In the genomic region with DNA sequence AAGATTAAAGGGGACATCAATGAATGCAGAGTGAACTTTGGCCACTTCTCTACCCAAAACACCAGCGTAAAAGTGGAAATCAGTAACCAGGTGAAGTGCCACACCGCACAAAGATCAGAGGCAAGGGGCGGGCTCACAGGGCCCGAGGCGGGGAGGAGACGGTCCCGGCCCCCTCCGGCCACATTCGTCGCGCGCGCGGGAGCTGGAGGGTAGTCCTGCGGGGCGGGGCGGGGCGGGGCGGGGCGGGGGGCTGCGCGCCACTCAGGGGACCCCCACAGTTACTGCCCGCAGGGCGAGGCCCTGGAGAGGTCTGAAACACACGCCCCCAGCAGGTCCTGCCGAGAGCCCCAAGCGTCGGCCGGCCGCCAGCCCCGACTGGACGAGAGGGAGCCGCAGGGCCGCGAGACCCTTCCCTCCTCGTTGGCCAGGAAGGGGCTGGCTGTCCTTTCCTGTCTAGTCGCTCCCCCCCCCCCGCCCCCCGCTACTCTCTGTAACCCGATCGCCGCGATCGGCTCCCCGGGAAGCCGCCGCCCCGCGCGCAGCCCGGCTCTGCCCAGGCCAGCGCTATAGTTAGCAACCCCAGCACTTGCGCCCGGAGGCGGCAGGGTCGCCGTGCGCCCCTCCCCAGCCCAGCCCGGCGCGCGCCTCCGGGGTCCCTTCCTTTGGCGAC, we compare ENCODE assay signal across 8 mouse cellular contexts. TPM values are rescaled to one million over a fixed set of nuclear protein-coding genes. Genes with fewer than 3 reads are reported as not detected.
DNase-seq lines count a peak whose midpoint lies in the region; ATAC-seq and TF ChIP-seq lines count a peak whose summit lies in the region.

No protein-coding gene starts in this region.

- H3K27me3 ChIP-seq in intestine, embryonic 15.5 days (replicated peaks) = no peaks in the 10 kb centered on the region
- H3K27me3 ChIP-seq in liver, postnatal 0 days (ENCODE audit: insufficient read depth, low read length) = peaks cover 11% of the 10 kb centered on the region; the same call in 1 of the 2 replicates

- ATAC-seq in frontal cortex, adult (ENCODE audit: low TSS enrichment) = peak; percentile 45
- peak; percentile 92 for ATAC-seq in intestine, embryonic 15.5 days
- peak; percentile 91 for ATAC-seq in liver, postnatal 0 days

- H3K36me3 ChIP-seq in intestine, embryonic 15.5 days = no peaks in the 10 kb centered on the region
- H3K36me3 ChIP-seq in liver, postnatal 0 days (replicated peaks; ENCODE audit: insufficient read depth, low read length) = no peaks in the 10 kb centered on the region

- peak overlapping the region; percentile 95 for H3K9ac ChIP-seq in intestine, embryonic 15.5 days
- H3K9ac ChIP-seq in liver, postnatal 0 days (replicated peaks) = peak overlapping the region; percentile 77

- under 1% methylated on average over 57 of the region's 64 CpGs for WGBS in intestine, embryonic 15.5 days
- WGBS in liver, postnatal 0 days (ENCODE audit: insufficient replicate concordance) = under 1% methylated on average over 47 of the region's 64 CpGs
- WGBS in olfactory bulb, adult 2 months = 2% methylated on average over 62 of the region's 64 CpGs

- H3K9me3 ChIP-seq in intestine, embryonic 15.5 days = no peaks in the 10 kb centered on the region
- H3K9me3 ChIP-seq in liver, postnatal 0 days (ENCODE audit: low read length) = no peaks in the 10 kb centered on the region

- H3K27ac ChIP-seq in intestine, embryonic 15.5 days = peak overlapping the region; percentile 98
- peak overlapping the region; percentile 97 for H3K27ac ChIP-seq in liver, postnatal 0 days (ENCODE audit: low read depth)
- H3K27ac ChIP-seq in olfactory bulb, adult 2 months (ENCODE audit: insufficient read depth, low read depth, low read length) = 0 out of 2 replicates have a peak overlapping the region, but pooled peaks have one; percentile 46

- no peak for TF ChIP-seq POLR2A in olfactory bulb, adult 2 months (IDR thresholded peaks at IDR 0.05; ENCODE audit: insufficient read depth, low read depth, low read length)

- peaks cover 9% of the 10 kb centered on the region; the same call in 1 of the 2 replicates for H3K4me1 ChIP-seq in intestine, embryonic 15.5 days (replicated peaks)
- no peaks in the 10 kb centered on the region for H3K4me1 ChIP-seq in liver, postnatal 0 days (ENCODE audit: insufficient read depth)
- peaks cover 6% of the 10 kb centered on the region for H3K4me1 ChIP-seq in olfactory bulb, adult 2 months (ENCODE audit: control insufficient read depth, insufficient read depth, low read length)

- intact Hi-C loops in gastrocnemius, postnatal 36 days (cut with DNase I) = loop anchor here (5.0 to 10.0 kb wide), 4 partner anchors 60 to 443 kb away; no protein-coding TSS in a partner anchor

- TF ChIP-seq EP300 in liver, postnatal 0 days (IDR thresholded peaks at IDR 0.05; ENCODE audit: low read depth) = peak; percentile 22; the same call in 1 of the 2 replicates

- TF ChIP-seq CTCF in liver, postnatal 0 days (IDR thresholded peaks at IDR 0.05; ENCODE audit: low read depth) = no peak
- TF ChIP-seq CTCF in olfactory bulb, adult 2 months (IDR thresholded peaks at IDR 0.05; ENCODE audit: insufficient read depth, low read depth, low read length) = no peak

- peak overlapping the region; percentile 87 for H3K4me3 ChIP-seq in intestine, embryonic 15.5 days (replicated peaks)
- H3K4me3 ChIP-seq in liver, postnatal 0 days (ENCODE audit: low read depth, low read length) = peak overlapping the region; percentile 75
- peak overlapping the region; percentile 80 for H3K4me3 ChIP-seq in olfactory bulb, adult 2 months (ENCODE audit: insufficient read depth, low read depth, low read length)

- DNase-seq in frontal cortex, postnatal 36 days (ENCODE audit: low spot score in 2 of 2) = no peak
- DNase-seq in cerebellum, postnatal 25 days = peak; percentile 38 to 52
- peak; percentile 55 to 62 for DNase-seq in gastrocnemius, postnatal 36 days
- peak; percentile 81 for DNase-seq in liver, postnatal 0 days
- DNase-seq in frontal cortex, postnatal 25 days (ENCODE audit: low spot score in 2 of 2) = no peak

- peak overlapping the region; percentile 81 for H3K4me2 ChIP-seq in intestine, embryonic 15.5 days (replicated peaks)
- H3K4me2 ChIP-seq in liver, postnatal 0 days (ENCODE audit: low read depth, low read length) = peak overlapping the region; percentile 77

RNA-seq across cellular contexts. Expression of gene Rbms1, which starts 0.9 kb away (rescaled TPM):
- total RNA-seq in gastrocnemius, postnatal 36 days (2021) = 10 to 100 TPM; 17.8 to 20.1 TPM
- polyA plus RNA-seq in intestine, embryonic 15.5 days (2015; fragmentation: Nextera tagmentation; extraction: Ambion mirVana) = 83.3 and 84.3 TPM in 2 replicates
- polyA plus RNA-seq in liver, postnatal 0 days (2015; fragmentation: Nextera tagmentation; extraction: Ambion mirVana) = 36.5 and 38.5 TPM in 2 replicates
- not detected in 2 replicates for polyA plus RNA-seq in olfactory bulb, adult 2 months (2012; ENCODE audit: insufficient read depth, insufficient read length, low replicate concordance, missing spikeins)

Comparison
In these comparisons a context has a peak if more than half of its experiments do, and no peak if none do; other contexts are left out.
1. DNase-seq: peak in cerebellum, postnatal 25 days (2 of 2), gastrocnemius, postnatal 36 days (2 of 2) and liver, postnatal 0 days (single experiment); none in frontal cortex, postnatal 36 days (0 of 2) and frontal cortex, postnatal 25 days (0 of 2).
2. H3K27ac ChIP-seq: peak in every context shown above with its lines; median percentile 98 in intestine, embryonic 15.5 days; 97 in liver, postnatal 0 days; 46 in olfactory bulb, adult 2 months.
3. Peak in every context shown above with its lines, with median percentiles within 50 percentile points of each other: ATAC-seq and H3K4me3 ChIP-seq.